Mouse (Mus musculus): ENCODE measurements around the gene Chst11.

DNA sequence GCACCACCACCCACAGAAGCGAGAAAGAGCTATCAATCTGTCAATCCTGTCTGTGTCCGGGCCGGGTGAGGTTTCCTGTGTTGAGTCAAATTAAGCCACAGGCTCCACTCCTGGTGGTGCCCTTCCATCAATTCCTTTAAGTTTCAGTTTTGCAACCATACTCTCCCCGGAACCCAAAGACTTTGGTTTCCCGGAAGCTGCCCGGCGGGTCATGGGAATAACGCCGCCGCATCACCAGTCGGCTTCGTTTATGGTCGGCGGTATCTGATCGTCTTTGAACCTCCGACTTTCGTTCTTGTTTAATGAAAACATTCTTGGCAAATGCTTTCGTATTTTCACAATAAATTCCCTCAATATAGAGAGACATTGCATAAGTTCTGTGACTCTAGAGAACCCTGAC is 30.2 kb upstream of the Chst11 start:
- TF ChIP-seq CTCF (IDR thresholded peaks at IDR 0.05; ENCODE audit: low read depth) (no peak), EP300 (IDR thresholded peaks at IDR 0.05; ENCODE audit: low read depth) (no peak)
